Mouse (Mus musculus): Measurements from ENCODE around the gene Tlk2. TPM values are rescaled to one million over a fixed set of nuclear protein-coding genes. Genes with fewer than 3 reads are reported as not detected.

Tlk2 gene
- total RNA-seq, 4 experiments from 2014 or later: 48.1 to 53.5 (median 53.0) TPM

DNA sequence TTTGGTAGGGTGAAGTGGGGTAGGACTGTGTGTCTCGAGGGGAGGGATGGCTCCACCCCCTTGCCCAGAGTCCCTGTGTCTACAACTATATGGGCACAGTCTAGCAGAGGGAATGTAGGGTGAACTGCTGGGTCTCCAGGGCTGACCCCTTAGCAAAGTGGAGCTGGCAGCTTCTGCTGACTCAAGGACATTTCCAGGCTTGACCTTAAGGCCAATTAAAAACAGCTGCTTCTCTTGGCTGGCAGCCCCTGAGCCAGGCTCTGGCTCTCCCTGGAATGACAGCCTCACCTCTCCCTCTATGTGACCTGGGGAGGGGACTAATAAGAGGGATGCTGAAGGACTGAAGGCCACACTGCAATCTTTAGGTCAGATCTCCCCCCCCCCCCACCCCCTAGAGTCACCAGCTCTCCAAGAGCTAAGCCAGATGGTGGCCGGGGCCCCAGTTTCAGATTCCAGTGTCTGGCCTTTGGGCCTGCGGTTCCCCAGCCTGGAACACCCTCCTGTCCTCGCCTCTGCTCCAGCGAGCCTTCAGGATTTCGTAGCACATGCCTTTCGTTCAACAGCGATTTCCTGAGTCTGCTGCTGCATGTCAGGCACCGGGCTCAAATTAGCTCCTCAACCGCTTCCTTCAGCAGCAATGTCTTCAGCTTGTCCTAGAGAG is 134.5 kb downstream of the Tlk2 start:
- no peak for DNase-seq (ENCODE audit: low spot score in 2 of 2)

GRCm38 (mm10) chr11:105313633-105314014 is 135.0 kb downstream of the Tlk2 start:
- DNase-seq (ENCODE audit: low spot score in 2 of 2): no peak

DNA sequence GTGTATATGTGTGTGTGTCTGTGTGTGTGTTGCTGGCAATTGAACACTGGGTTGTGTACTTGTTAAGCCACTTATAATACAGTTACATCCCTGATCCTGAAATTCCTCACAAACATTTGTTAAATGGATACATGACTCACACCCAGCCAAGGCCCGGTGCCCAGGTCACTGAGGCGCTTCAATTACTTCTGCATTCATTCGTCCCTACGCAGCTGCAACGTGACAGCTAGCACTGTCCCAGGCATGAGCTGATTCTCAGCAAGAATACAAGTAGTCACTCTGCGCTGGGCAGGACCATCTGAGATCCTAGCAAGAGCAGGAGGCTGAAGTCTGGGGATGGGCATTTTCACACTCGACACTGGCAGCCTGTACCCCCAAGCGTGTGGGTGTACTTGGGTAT is 136.7 kb downstream of the Tlk2 start:
- DNase-seq (ENCODE audit: low spot score in 2 of 2): no peak

GRCm38 (mm10) chr11:105316121-105316520 is 137.5 kb downstream of the Tlk2 start:
- no peak for DNase-seq (ENCODE audit: low spot score in 2 of 2)

DNA sequence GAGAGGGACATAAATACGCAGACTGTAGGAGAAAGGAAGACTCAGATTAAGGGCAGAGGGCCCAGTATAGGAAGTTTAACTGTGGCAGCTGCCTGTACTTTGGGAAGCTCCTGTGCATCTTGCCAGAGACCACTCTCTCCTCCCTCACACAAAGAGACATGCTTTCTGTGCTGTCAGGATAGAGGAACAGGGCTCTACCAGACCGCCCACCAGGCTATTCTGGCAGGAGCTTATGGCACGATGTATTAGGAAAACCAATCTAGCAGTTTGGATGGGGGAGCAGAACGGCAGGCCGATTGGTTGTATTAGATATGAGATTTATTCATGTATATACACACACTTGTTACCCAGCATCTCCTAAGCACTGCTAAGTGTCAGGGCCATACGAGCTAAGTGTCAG is 139.2 kb downstream of the Tlk2 start:
- DNase-seq (ENCODE audit: low spot score in 2 of 2): no peak

DNA sequence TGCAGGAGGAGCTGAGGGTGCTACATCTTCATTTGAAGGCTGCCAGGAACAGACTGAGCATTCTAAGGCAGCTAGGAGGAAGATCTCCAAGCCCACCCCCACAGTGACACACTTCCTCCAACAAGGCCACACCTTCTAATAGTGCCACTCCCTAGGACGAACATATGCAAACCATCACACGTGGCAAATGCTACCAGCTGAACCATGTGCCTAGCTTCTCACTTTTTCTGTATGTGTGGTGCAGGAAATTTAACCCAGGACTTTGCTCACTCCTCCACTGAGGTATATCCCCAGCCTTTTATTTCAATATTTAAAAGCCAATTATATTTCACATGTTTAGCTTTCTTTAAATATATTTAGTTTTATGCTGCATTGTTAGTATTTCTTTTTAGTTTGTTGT is 142.5 kb downstream of the Tlk2 start:
- no peak for DNase-seq (ENCODE audit: low spot score in 2 of 2)

GRCm38 (mm10) chr11:105323530-105323929 is 144.9 kb downstream of the Tlk2 start:
- DNase-seq (ENCODE audit: low spot score in 2 of 2): no peak

DNA sequence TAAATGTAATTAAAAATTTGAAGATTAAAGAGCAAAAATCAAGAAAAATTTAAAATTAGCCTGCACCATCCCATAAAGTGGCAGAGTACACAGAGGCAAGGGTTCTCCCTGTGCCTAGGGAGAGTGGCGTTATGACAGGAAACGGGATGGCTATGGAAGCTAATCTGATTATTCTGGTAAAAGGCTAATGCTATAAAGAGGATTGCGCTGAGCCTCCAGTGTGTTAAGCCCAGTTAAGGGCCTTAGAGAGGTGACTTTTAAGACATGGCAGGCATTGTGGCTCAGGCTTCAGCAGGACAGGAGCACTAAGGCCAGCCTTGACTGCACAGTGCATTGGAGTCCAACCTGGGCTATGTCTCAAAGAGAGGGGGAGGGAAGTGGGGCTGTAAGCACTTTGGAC is 148.5 kb downstream of the Tlk2 start:
- DNase-seq (ENCODE audit: low spot score in 2 of 2): no peak

DNA sequence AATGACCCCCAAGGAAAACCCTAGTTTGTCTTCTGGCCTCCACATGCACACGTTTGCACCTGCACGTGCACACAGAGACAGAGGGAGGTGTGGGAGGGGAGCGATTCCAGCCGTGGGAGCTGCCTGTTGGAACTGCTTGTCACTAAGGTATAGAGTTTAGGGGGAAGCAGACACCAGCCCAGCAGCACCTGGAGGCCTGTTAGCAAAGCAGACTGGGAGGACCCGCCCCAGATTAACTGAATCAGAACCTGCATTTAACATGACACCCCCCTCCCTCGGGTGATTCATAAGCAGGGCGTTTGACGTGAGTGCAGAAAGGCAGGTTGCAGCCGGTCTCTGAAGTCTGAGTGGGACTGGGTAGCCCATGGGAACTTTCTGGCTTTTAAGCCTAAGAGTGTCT is 151.4 kb downstream of the Tlk2 start:
- DNase-seq (ENCODE audit: low spot score in 2 of 2): no peak

DNA sequence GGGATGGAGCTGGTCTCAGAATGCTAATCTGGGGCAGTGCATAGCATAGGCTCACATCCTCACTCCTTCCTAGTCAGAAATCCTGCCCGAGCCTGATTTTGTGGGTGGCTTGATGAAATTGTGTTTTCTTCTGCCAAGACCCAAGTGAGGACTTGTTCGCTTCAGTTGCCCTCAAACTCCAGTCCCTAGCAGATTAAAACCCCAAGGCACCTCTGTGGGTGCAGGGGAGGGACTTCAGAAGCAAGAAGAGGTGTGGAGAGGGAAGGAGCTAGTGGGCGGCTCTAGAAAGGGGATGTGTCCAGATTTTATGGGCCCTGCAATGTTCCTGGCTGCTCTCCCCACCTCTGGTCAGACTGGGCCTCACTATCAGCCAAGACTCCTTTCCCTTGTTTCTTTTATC is 152.5 kb downstream of the Tlk2 start:
- no peak for DNase-seq (ENCODE audit: low spot score in 2 of 2)

- DNase-seq (ENCODE audit: low spot score in 2 of 2): no peak
Observed at GRCm38 (mm10) chr11:105331732-105332131, 153.1 kb downstream of the Tlk2 start.

- DNase-seq (ENCODE audit: low spot score in 2 of 2): peak in 1 of 2 experiments; percentile 64
Observed at GRCm38 (mm10) chr11:105332468-105332867, 153.9 kb downstream of the Tlk2 start.

Other genes with a start within 250 kb of the Tlk2 start
- under 1 TPM in 1 of 4 experiments, not detected in 3; 0.96 TPM for gene Efcab3, start 115.2 kb upstream of the Tlk2 start, total RNA-seq (2022)
- 10 to 100 TPM; 15.5 to 19.5 (median 17.7) TPM for gene Mettl2, start 52.4 kb upstream of the Tlk2 start, total RNA-seq (2022)
- not detected for gene Gm10842, start 31.9 kb upstream of the Tlk2 start, total RNA-seq (2022)
- gene Mrc2, start 113.8 kb downstream of the Tlk2 start, total RNA-seq (2022): 10 to 100 TPM in 2 of 4 experiments, 1 to 10 TPM in 2; 5.0 to 19.1 (median 9.9) TPM